Mouse (Mus musculus) spleen, embryonic (tissue): ENCODE data around the gene Atrnl1.
"Not testable (repeated sequence)": the region's sequence is repeated elsewhere in the genome, so short reads cannot be mapped to it uniquely, and the experiment has no call there.

Source experiments
- CTCF ChIA-PET: fragments of 350-600 bp; sonication (Branson Sonifier 250); formaldehyde crosslinking; loops from one replicate; lab custom pipeline; 2022; lab: Charles Lee

Atrnl1 gene

DNA sequence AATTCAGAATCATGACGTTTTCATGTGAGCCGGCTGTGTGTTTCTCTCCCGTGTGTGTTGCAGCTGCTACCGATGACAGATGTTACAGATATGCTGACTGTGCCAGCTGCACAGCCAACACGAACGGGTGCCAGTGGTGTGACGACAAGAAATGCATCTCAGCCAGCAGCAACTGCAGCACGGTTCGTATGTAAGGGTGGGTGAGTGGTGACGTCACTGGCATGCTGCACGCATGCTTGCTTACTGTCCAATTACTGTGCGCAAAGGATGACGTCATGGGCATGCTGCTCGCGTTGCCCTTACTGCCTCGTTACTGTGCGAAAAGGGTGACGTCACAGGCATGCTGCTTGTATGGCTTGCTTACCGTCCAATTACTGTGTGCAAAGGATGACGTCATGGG lies 75.8 kb downstream of the Atrnl1 start:
- CTCF ChIA-PET, result no interaction called here

DNA sequence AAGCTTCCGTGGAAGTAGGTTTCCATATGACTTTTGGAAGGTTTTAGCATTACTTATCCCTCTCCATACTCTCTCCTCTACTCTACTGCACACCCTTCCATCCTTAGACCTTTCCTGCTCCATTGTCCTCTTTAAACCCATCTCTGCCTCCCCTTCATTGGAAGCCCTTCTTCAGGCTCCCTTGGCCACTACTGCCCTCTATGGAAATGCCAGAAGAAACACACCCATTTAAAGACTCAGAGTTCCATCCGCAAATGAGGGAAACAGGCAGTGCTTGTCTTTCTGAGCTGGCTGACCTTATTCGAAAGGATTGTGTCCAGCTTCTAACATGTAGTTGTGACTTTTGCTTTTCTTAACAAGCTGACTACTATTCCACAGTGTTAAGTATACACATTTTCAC lies 81.7 kb downstream of the Atrnl1 start:
- CTCF ChIA-PET, result no interaction called here

DNA sequence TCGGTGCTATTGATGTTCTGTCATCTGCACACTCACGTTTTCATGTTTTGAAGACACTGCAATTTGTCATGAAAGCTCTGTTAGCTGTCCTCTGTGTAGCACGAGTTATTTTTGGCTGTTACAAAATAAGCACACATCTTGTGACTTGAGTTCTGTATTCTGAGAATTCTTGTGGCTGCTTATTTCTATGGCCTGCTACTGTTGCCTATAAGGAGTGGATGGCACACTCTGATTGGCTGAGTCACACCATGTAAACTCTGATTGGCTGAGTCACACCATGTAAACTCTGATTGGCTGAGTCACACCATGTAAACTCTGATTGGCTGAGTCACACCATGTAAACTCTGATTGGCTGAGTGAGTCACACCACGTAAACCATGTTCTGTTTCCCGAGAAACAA lies 85.9 kb downstream of the Atrnl1 start:
- CTCF ChIA-PET, result not testable (repeated sequence)

DNA sequence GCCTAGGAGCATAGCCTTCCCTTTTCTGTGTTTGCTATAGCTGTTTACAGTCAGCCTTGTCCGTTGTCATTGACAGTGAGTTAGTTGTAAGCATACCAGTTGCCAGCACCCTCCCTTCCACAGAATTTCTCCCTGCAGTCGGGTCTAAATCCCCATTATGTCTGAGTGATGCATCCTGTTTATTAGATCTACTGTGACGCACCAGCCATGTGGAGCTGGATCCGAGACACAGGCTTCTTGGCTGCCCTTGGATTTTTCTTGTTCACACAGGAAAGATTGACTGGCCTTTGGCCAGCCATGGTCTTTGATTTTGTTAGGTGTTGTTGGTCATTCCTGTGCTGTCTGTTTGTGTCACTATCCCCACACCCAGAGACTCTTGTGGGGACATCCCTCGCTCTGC lies 102.3 kb downstream of the Atrnl1 start:
- CTCF ChIA-PET, result no interaction called here

DNA sequence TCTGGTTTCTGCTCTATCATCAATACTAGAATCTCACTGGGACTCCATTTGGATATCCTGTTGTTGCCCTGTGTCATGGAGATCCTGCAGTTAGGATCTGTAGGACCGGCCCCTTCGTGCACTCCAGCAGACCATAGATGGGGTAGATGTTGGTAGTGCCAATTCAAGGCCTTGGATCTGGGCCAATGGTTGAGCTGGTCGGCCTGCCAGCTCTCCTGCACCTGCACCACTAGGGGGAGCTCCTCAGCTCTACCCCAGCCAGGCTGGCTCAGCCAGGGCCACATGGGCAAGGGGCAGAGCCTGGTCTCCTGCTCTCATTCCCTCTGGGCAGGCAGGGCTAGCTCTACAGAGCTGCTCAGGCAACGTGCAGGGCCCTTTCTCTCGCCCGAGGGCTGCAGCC lies 114.1 kb downstream of the Atrnl1 start:
- CTCF ChIA-PET, result no interaction called here

DNA sequence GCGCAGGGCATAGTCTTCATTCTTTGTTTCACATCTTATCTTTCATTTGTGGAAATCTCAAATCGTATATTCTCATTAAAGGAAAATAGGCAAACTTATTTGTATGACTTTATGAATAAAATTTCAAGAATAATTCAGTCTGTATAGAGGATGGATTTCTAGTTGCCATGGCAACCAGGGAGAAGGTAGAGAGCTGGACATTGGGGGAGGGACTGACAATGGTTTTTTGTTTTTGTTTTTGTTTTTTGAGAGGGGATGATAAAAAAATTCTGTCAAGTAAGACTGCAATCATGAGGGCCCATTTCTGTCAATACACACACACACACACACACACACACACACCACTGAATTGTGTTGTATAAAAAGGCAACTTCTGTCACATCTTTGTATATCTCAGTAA lies 114.5 kb downstream of the Atrnl1 start:
- CTCF ChIA-PET, result no interaction called here

DNA sequence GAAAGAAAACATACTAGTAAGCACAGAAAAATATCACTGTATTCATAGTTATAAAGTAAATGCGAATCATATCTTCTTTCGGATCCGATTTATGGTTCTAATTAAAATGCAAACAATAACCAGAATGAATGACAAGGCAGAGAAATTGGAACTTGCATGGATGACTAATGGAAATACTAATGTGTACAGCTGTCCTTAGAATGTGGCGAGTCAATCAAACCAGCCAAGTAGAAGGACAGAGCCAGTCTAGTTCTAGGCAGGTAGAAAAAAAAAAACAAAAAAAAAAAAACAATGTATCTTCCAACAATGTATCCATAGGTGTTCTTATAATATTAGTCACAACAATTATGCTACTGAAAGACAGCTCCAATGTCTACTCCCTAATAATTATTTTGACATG lies 116.2 kb downstream of the Atrnl1 start:
- CTCF ChIA-PET, result no interaction called here

DNA sequence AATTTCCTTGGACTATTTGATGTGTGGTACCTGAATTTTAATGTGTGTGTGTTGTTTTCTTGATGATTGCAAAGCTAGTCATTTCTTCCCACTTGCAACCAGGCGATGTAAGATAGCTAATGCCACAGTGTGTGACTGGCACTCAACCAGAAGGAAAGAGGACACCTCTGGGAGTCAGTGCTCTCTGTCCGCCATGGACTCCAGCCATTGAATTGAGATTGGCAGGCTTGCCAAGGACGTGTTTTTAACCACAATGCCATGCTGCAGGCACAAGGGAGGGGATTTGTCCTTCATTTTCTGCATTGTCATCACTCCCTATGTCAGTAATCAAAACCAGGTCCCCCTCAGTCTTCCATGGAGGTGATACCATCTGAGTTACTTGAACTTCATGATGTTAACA lies 126.6 kb downstream of the Atrnl1 start:
- CTCF ChIA-PET, result no interaction called here

DNA sequence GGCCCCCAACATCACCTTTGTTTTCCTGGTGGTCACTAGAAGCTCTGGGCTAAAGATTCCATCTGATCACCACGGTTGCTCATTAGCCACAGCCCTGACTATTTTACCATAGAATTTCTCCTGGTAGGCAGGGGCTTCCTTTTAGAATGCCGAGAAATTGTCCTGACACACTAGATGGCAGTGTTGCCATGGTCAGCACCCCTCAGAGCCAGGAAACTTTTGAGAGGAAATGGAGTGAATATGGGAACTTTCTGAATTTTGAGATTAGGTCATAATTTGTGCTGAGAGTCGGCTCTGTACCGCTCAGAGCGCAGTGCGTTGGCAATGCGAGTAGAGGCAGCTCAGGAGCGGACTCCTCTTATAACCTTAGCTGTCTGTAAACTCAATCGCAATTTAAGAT lies 134.7 kb downstream of the Atrnl1 start:
- CTCF ChIA-PET, result no interaction called here

DNA sequence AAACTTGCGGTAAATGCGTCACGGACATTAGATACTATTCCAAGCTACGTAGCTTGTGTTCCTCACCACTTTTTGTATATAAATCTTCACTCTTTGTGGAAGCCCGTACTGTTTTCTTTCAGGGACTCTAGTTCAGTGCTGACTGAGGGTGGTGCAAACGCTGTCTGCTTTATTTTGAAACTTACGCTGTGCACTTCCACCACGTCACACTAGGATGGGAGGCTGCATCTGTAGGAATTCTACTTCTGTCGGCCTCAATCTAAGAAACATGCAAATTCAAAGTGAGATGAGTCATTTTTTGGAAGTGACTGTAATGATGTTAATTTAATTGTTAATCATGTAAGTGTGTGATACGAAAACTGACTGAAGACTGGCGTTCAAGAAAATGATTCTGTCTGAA lies 135.7 kb downstream of the Atrnl1 start:
- CTCF ChIA-PET, result no interaction called here

DNA sequence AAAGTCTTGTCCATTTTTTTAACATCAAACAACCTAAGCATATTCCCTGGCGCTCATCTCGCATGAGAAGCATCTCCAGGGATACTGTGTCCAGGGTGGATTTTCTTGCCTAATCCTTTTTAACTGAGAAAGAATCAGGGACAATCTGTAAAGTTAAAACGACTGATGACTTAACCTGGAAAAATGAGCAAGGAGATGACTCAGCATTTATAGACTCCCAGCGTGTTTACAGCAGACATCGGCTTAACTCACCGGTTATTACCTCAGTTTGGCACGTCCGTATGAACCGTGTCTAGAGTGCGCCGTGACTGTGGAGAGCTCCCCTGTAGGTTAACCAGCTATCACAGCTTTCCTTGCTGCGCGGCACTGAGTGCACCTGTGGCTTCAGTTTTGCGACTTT lies 141.4 kb downstream of the Atrnl1 start:
- CTCF ChIA-PET, result no interaction called here

DNA sequence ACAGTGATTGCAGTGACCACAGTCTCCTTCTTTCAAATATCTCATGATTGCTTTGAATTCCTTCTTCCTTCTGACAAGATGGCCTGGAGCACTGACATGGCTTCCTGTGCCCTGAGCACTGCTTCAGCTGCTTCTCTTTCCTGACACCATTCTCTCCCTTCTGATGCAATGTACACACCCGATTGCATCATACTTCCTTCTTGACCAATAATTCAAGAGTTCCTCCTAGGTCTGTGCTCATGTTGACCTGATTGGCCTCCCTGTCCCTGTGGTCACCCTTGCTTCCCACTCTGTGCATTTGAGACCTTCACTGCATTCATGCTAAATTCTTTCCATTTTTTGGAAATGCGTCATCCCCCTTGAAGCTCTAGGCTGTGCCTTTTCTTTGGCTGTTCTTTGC lies 151.7 kb downstream of the Atrnl1 start:
- CTCF ChIA-PET, result no interaction called here

DNA sequence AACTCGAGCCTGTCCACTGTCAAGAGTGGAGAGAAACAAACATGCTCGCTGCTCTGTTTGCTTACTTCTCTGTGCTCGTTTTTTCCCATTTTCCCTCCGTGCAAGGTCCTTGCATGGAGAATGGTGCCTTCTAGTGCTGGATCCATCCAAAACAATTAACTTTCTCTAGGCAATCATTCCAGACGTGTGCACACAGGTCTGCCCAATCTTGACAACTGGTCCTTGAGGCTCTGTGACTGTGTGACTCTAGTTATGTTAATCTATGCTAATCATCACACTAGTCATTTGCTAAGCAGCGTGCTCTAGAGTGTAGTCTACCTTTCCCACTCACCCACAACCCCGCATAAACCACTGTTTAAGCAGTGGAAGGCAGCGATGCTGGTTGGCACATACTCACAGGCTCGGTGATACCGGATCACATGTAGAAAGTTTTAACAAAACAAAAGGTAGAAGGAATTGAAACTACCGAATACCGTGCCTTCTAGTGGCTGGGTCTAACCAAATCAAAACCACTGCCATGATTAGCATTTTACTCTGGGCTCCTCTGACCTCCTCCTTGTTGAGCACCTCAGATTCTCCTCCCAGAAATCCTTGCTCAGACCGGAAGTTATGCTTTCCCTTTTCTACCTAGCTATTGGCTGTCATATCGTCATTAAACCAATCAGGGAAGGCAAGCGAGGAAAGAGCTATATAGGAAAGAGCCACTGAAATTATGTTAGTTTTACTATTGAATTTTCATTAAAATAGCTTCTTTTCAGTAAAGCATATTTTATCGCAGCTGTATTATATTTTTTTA lies 153.9 kb downstream of the Atrnl1 start:
- CTCF ChIA-PET, result no interaction called here

DNA sequence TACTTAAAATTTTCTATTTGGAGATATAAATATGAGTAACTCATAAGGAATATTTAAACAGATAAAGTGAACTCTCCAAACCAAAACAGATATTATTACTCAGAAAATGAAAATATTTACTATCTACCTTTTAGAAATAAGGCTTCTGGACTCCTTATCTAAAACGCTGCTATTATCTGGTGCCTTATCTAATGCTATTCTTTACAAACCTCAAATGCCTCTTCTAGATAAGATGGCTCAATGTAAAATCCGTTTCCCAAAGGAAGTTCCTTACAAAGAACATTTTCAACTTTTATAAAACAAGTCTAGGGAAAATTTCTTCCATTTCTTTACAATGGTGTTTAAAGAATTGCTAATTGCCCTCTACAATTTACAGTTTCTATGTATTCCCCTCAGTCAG lies 156.2 kb downstream of the Atrnl1 start:
- CTCF ChIA-PET, result no interaction called here

DNA sequence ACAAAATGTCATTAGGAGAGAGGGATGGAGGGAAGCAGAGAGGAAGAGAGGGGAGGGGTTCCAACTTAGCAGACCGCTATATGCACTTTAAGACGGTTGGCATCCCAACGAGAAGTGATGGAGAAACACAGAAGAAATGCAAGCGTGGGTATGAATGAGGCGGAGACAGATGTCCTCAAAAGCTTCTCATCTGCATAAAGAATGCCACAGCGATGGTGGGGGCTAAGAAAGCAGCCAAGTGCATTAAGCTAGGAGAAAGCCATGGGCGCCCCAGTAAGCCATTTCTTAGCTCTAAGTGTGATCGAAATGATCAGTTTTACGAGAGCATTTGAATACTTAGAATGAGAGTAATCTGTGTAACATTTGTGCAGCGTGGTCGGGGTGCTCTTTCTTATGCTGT lies 157.8 kb downstream of the Atrnl1 start:
- CTCF ChIA-PET, result no interaction called here

DNA sequence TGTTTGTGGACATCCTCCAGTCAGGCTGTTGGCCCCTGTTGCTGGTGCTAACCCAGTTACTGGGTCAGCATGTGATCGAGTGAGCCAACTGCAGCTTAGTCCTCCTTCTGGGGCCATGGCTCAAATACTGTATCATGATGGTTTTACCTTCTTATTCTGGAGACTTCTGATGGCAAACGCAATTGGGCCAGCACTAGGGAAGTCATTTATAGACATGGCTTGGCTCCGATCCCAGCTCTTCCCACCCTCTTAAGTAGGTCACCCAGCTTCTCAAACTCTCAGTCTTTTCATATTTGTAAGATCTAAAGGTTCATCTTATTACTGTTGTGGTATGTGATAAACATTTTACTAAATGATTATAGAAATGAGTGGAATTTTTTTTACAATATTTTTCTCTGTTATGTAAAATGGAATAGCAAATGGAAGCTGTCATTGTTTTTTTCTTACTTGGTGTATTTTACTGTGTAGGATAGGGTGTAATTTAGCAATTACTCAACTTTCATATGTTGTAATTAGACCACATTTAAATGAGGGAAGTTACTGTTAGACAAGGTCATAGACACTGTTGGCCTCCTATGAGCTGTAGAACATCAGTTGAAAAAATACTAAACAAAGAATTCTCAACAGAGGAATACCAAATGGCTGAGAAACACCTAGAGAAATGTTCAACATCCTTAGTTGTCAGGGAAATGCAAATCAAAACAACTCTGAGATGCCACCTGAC lies 171.7 kb downstream of the Atrnl1 start:
- CTCF ChIA-PET, result no interaction called here

DNA sequence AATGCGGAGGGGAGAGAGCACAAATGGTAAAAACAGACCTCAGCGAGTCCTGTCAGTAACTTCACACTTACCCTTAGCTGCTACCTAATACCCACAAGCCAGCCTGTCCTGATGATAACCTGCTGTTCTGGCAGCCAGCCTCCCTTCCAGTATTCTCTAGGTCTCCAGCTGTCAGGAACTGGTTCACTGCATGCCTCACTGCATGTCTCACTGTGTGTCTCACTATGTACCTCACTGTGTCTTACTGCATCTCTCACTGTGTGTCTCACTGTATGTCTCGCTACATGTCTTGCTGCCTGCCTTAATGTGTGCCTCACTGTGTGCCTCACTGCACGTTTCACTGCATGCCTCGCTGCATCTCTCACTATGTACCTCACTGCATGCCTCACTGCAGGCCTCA lies 175.9 kb downstream of the Atrnl1 start:
- CTCF ChIA-PET, result no interaction called here

DNA sequence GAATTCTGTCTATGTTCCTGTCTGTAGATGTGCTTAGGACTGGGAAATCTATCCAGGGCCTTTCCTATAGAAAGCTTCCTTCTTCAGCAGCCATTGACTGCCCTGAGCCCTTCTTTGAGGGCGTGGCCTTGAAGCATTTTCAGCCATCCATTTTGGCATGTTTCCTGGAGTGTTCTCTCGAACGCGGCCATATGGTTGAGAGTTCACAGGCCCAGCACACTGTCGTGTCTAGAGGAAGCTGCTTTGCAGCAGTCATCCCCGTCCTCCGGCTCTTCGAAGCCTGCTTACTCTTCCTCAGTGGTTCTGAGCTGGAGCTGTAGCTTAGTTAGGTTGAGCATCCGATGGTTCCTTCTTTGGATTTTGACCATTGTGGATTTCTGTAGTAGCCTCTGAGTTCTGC lies 191.4 kb downstream of the Atrnl1 start:
- CTCF ChIA-PET, result no interaction called here

DNA sequence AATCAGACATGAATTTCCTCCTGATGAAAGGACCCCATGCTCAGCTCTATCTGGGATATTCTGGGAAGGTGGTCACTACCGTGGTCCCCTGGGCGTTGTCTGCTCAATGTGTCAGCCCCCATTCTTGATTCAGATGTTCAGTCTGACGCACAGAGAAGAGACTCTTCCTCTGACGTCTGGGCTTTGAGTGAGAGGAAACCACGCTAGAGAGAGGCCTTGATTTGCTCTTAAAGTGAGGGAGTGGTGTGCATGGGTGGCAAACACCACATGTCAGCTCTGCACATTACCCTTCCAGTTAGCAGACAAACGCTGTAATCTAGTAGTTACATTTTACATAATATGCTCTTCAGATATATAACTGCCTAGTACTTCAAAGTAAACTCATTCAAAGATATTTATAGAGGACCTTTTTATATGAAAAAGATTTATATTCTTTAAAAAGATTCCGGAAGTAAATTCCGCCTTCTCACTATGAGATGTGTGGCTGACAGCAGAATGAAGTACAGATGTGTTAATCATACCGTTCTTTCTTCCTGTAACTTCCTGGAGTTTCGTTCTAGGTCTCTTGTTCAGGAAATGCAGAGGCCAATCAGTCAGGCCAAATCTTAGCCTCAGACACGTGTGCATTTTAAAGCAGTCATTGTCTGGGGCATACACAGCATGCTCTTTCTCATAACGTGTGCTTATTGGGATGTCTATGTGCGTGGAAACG lies 192.1 kb downstream of the Atrnl1 start:
- CTCF ChIA-PET, result no interaction called here

DNA sequence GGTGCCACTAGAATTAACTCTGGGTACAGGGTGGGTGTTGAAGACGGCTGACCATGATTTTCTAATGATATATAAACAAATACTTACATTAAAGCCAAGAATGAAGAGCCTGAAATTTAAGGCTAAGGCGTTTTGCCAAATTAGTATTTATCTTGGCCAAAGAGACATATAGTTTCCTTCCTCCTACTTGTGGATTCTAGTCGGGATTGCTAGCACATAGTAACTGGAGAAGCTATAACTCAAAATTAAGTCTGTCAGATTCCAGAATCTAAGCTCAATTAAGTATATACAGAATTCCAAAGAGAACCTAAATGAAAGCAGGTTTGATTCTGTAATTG lies 192.6 kb downstream of the Atrnl1 start:
- CTCF ChIA-PET, result no interaction called here

DNA sequence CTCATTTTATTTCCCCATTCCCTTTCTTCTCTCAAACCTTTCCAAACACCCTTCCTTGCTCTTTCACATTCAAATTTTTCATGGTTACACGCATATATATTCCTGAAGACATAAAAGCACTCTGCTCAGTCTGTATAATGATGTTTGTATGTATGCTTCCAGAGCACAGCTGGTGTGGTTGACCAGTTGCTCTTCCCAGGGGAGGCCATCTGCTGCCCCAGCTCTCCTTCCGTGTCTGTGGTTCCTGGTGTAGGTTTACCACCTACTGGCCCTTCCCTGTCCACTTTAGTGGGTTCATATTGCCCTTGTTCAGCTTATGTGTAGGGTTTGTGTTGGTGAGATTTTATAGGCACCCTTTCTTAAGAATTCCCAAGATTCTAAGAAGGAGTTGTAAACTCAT lies 197.5 kb downstream of the Atrnl1 start:
- CTCF ChIA-PET, result no interaction called here

DNA sequence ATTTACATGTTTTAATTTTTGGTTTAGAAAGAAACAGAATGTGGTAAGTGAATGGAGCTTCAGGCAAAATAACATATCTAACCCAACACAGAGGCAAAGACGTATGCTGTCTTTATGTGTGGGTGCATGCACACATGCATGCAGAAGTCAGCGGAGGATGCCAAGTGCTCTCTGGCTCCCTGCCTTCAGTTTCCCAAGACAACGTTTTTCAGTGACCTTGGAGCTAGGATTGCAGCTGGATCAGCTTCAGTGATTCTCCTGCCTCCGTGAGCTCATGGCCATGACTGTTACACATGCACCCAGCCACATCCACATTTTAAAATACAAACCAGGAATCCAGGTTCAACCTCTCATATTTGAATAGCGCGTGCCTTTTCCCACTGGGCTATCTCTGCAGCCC lies 203.5 kb downstream of the Atrnl1 start:
- CTCF ChIA-PET, result no interaction called here
